Mouse (Mus musculus) small intestine, adult 2 months (tissue): ENCODE data around the gene 3110009E18Rik. TPM values are rescaled to one million over a fixed set of nuclear protein-coding genes. Genes with fewer than 3 reads are reported as not detected.

ENCODE experiments used
- H3K27ac ChIP-seq: fragments of 200-500 bp; 2 replicates; pipeline ENCODE4 v1.5.1; 2012; ENCODE audit warnings: low read depth, low read length, control low read depth, inconsistent platforms; ENCODE audit not compliant: insufficient read depth
- H3K27me3 ChIP-seq: fragments of 200-500 bp; 2 replicates; pipeline ENCODE4 v1.6.1; 2012; ENCODE audit warnings: mild to moderate bottlenecking, moderate library complexity, low read length, inconsistent platforms; ENCODE audit not compliant: control insufficient read depth, insufficient read depth
- H3K36me3 ChIP-seq: fragments of 200-500 bp; 2 replicates; pipeline ENCODE4 v1.6.1; 2012; ENCODE audit warnings: mild to moderate bottlenecking, low read length, control low read depth, inconsistent platforms; ENCODE audit not compliant: control insufficient read depth, insufficient read depth
- H3K4me1 ChIP-seq: fragments of 200-500 bp; 2 replicates; pipeline ENCODE4 v1.6.1; 2012; ENCODE audit warnings: low read length, inconsistent platforms, mixed read lengths; ENCODE audit not compliant: control insufficient read depth, insufficient read depth, insufficient read length
- H3K4me3 ChIP-seq: fragments of 200-500 bp; 2 replicates; pipeline ENCODE4 v1.5.1; 2012; ENCODE audit warnings: low read depth, mild to moderate bottlenecking, control low read depth, inconsistent platforms, low read length, moderate library complexity
- CTCF ChIP-seq: fragments of 200-500 bp; IDR thresholded peaks from 2 replicates; pipeline ENCODE4 v1.5.1; 2012; ENCODE audit warnings: low read depth, mild to moderate bottlenecking, control low read depth, inconsistent platforms, low read length, moderate library complexity, mixed read lengths; ENCODE audit not compliant: insufficient replicate concordance, insufficient read length; ENCODE audit errors: extremely low read depth
- POLR2A ChIP-seq: fragments of 200-500 bp; IDR thresholded peaks from 2 replicates; pipeline ENCODE4 v1.6.1; 2012; ENCODE audit warnings: low read depth, mild to moderate bottlenecking, control low read depth, inconsistent platforms, low read length, moderate library complexity
- WGBS: fragments of 180-500 bp; shearing (Covaris S2); methylation state at CpG from one replicate; pipeline ENCODE4 v1.1.7; 2018; 5-methylcytosine and 5-hydroxymethylcytosine counted together
- polyA plus RNA-seq: library from polyadenylated mRNA; depleted of rRNA; stranded (reverse); fragments of >200 nt; gene quantifications from 2 replicates; pipeline ENCODE4 v1.2.3, GENCODE M21; 2012

Gene 3110009E18Rik
- polyA plus RNA-seq, 1 experiment = not detected

GRCm38 (mm10) chr1:120105556-120105959 lies 15.4 kb upstream of the 3110009E18Rik start:
- H3K4me1 ChIP-seq = peaks cover 4% of the 10 kb centered on the region; the same call in 1 of the 2 replicates
- H3K36me3 ChIP-seq = no peaks in the 10 kb centered on the region
- H3K27me3 ChIP-seq = no peaks in the 10 kb centered on the region
- TF ChIP-seq CTCF (peak; percentile 33; the same call in 1 of the 2 replicates), POLR2A (no peak)
- WGBS = 19% methylated on average over 5 of the region's 5 CpGs
- no peak overlapping the region for H3K4me3 ChIP-seq
- no peak overlapping the region for H3K27ac ChIP-seq

- 91% methylated on average over 19 of the region's 19 CpGs for WGBS
- Histone ChIP-seq H3K4me3 (no peak overlapping the region), H3K27me3 (no peaks in the 10 kb centered on the region), H3K27ac (no peak overlapping the region), H3K36me3 (peaks cover 23% of the 10 kb centered on the region), H3K4me1 (peaks cover 4% of the 10 kb centered on the region; the same call in 1 of the 2 replicates)
- TF ChIP-seq CTCF (no peak), POLR2A (no peak)
These were observed 11.1 kb upstream of the 3110009E18Rik start for GRCm38 (mm10) chr1:120109741-120110432.

DNA sequence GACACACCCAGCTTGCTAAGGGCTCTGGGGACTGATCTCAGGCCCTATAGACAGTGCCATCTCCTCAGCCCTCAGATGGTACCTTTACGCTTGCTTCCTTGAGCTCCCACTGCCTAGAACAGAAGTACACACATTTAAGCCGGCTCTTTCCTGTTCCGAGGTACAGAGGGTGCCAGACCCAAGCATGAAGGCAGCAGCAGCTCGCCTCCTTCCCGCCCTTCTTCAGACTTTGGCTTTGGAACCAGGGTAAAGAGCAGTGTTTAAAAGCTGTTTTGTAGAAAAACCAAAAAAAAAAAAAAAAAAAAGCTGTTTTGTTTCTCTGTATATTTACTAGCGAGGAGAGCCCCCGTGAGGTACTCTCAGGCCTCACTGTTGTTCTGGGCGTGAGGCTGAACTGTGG lies 9.2 kb upstream of the 3110009E18Rik start:
- TF ChIP-seq POLR2A (no peak), CTCF (no peak)
- H3K36me3 ChIP-seq = peaks cover 36% of the 10 kb centered on the region
- peaks cover 11% of the 10 kb centered on the region; the same call in 1 of the 2 replicates for H3K4me1 ChIP-seq
- H3K27ac ChIP-seq = no peak overlapping the region
- H3K4me3 ChIP-seq = no peak overlapping the region
- H3K27me3 ChIP-seq = no peaks in the 10 kb centered on the region
- WGBS = 75% methylated on average over 8 of the region's 8 CpGs

GRCm38 (mm10) chr1:120112251-120113187 lies 8.5 kb upstream of the 3110009E18Rik start:
- Histone ChIP-seq H3K27ac (no peak overlapping the region), H3K27me3 (no peaks in the 10 kb centered on the region), H3K4me1 (peaks cover 13% of the 10 kb centered on the region), H3K36me3 (peaks cover 42% of the 10 kb centered on the region), H3K4me3 (no peak overlapping the region)
- no peak; the same call in 1 of the 2 replicates for TF ChIP-seq POLR2A
- no peak for TF ChIP-seq CTCF
- 80% methylated on average over 12 of the region's 12 CpGs for WGBS

- TF ChIP-seq CTCF (no peak), POLR2A (no peak)
- H3K4me1 ChIP-seq = peaks cover 18% of the 10 kb centered on the region
- no peaks in the 10 kb centered on the region for H3K27me3 ChIP-seq
- peak overlapping the region; percentile 52 for H3K27ac ChIP-seq
- H3K36me3 ChIP-seq = peaks cover 57% of the 10 kb centered on the region
- no peak overlapping the region for H3K4me3 ChIP-seq
- 28% methylated on average over 9 of the region's 9 CpGs for WGBS
These were observed 5.3 kb upstream of the 3110009E18Rik start for GRCm38 (mm10) chr1:120115671-120116081.

GRCm38 (mm10) chr1:120116106-120116505 lies 4.9 kb upstream of the 3110009E18Rik start:
- TF ChIP-seq POLR2A (no peak), CTCF (no peak)
- H3K4me3 ChIP-seq = 0 out of 2 replicates have a peak overlapping the region, but pooled peaks have one; percentile 11
- H3K4me1 ChIP-seq = peaks cover 18% of the 10 kb centered on the region
- H3K27ac ChIP-seq = peak overlapping the region; percentile 81
- H3K36me3 ChIP-seq = peaks cover 57% of the 10 kb centered on the region
- 36% methylated on average over 11 of the region's 11 CpGs for WGBS
- H3K27me3 ChIP-seq = no peaks in the 10 kb centered on the region
